31 mouse cellular contexts compared by ENCODE assay signal in the genomic region with DNA sequence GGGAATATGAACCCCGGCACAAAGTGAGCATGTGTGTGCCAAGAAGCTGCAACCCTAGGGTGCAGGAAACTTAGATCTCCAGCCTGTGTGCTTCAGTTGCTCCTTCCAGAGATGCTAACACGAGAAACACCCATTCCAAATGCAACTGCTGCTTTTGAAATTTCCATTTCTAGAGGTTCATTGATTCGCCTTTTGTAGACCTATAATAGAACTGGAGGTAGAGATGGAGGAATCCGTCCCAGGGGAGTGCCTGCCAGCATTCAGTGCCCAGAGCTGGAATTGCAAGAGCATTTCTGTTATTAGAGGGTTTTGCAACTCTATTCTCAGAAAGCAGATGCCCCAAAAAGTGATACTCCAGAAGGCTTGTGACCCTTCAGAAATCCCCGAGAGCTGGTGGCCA.
"Had no signal": no experiment of that assay in that cellular context is flagged by ENCODE, and none has a peak within 500 bp of the region (broad histone marks: within the 10 kb centered on the region; RNA-seq: fewer than 3 reads in every experiment).

No protein-coding gene starts in this region.

- H3K36me3 ChIP-seq: limb, embryonic 10.5 days; limb, embryonic 12.5 days; limb, embryonic 13.5 days; limb, embryonic 15.5 days; liver, embryonic 12.5 days; liver, embryonic 13.5 days; liver, embryonic 15.5 days; lung, embryonic 15.5 days; midbrain, embryonic 10.5 days; midbrain, embryonic 12.5 days; midbrain, embryonic 15.5 days; neural tube, embryonic 12.5 days; neural tube, embryonic 13.5 days had no signal

- H3K27ac ChIP-seq: limb, embryonic 10.5 days; limb, embryonic 12.5 days; limb, embryonic 13.5 days; limb, embryonic 15.5 days; liver, embryonic 12.5 days; liver, embryonic 13.5 days; liver, embryonic 14.5 days; liver, embryonic 15.5 days; lung, embryonic 15.5 days; macrophage; midbrain, embryonic 10.5 days; midbrain, embryonic 12.5 days; midbrain, embryonic 15.5 days; neural tube, embryonic 12.5 days; neural tube, embryonic 13.5 days had no signal

- H3K9ac ChIP-seq: limb, embryonic 12.5 days; limb, embryonic 13.5 days; limb, embryonic 15.5 days; liver, embryonic 12.5 days; liver, embryonic 13.5 days; liver, embryonic 14.5 days; liver, embryonic 15.5 days; liver, postnatal 0 days; lung, embryonic 14.5 days; lung, embryonic 15.5 days; midbrain, embryonic 12.5 days; midbrain, embryonic 15.5 days; neural tube, embryonic 12.5 days; neural tube, embryonic 13.5 days had no signal

- DNase-seq: left cerebral cortex, postnatal 4 days; liver; liver, embryonic 13.5 days; liver, postnatal 0 days; lung, adult 18-20 months; lung, adult 2 months; lung, embryonic 14.5 days; lung, postnatal 10 days; lung, postnatal 14 days; lung, postnatal 36 days; lung, postnatal 4 days; midbrain, embryonic 14.5 days had no signal

- H3K9me3 ChIP-seq: limb, embryonic 10.5 days; limb, embryonic 12.5 days; limb, embryonic 15.5 days; liver, embryonic 13.5 days; liver, embryonic 15.5 days; lung, embryonic 15.5 days; midbrain, embryonic 12.5 days; midbrain, embryonic 15.5 days; neural tube, embryonic 12.5 days; neural tube, embryonic 13.5 days had no signal

- ATAC-seq: liver, embryonic 12.5 days; liver, postnatal 0 days; lung, postnatal 0 days; midbrain, embryonic 15.5 days; midbrain, embryonic 16.5 days had no signal

- H3K4me3 ChIP-seq: limb, embryonic 10.5 days; limb, embryonic 12.5 days; limb, embryonic 13.5 days; limb, embryonic 15.5 days; liver, embryonic 12.5 days; liver, embryonic 13.5 days; liver, embryonic 15.5 days; lung, embryonic 15.5 days; megakaryocyte, embryonic 14.5 days; midbrain, embryonic 10.5 days; midbrain, embryonic 12.5 days; midbrain, embryonic 15.5 days; myocyte; neural tube, embryonic 12.5 days; neural tube, embryonic 13.5 days had no signal

- H3K27me3 ChIP-seq: limb, embryonic 12.5 days; limb, embryonic 13.5 days; limb, embryonic 15.5 days; liver, embryonic 12.5 days; liver, embryonic 13.5 days; liver, embryonic 15.5 days; lung, embryonic 15.5 days; megakaryocyte, embryonic 14.5 days; midbrain, embryonic 12.5 days; midbrain, embryonic 15.5 days; neural tube, embryonic 12.5 days; neural tube, embryonic 13.5 days had no signal

- H3K4me1 ChIP-seq: limb, embryonic 15.5 days; liver, embryonic 12.5 days; liver, embryonic 13.5 days; liver, embryonic 15.5 days; lung, embryonic 15.5 days; megakaryocyte, embryonic 14.5 days; midbrain, embryonic 12.5 days; midbrain, embryonic 15.5 days; neural tube, embryonic 12.5 days; neural tube, embryonic 13.5 days had no signal

- H3K4me2 ChIP-seq: limb, embryonic 12.5 days; limb, embryonic 13.5 days; limb, embryonic 15.5 days; liver, embryonic 11.5 days; liver, embryonic 12.5 days; liver, embryonic 13.5 days; liver, embryonic 15.5 days; lung, embryonic 14.5 days; lung, embryonic 15.5 days; midbrain, embryonic 12.5 days; midbrain, embryonic 15.5 days; neural tube, embryonic 12.5 days; neural tube, embryonic 13.5 days had no signal
